Mouse (Mus musculus) layer of hippocampus, postnatal 14 days (tissue): ENCODE measurements around the gene Ces1c. TPM values are rescaled to one million over a fixed set of nuclear protein-coding genes. Genes with fewer than 3 reads are reported as not detected.

ENCODE experiments used
- total RNA-seq, 2 experiments: library from RNA; stranded (reverse); gene quantifications; 2 replicates each; pipeline ENCODE4 v1.2.3; 2021

Ces1c gene
- total RNA-seq, 2 experiments from 2014 or later = not detected

Other genes starting within 250 kb of the Ces1c start
- gene Capns2, start 229.9 kb downstream of the Ces1c start, total RNA-seq = 1 to 10 TPM; 1.1 to 1.4 TPM
- under 1 TPM; 0.16 to 0.24 TPM for gene Slc6a2, start 171.2 kb downstream of the Ces1c start, total RNA-seq
- not detected for gene Ces1a, start 83.1 kb downstream of the Ces1c start, total RNA-seq
- gene Ces1b, start 51.3 kb downstream of the Ces1c start, total RNA-seq = not detected
- not detected for gene Ces1d, start 66.6 kb upstream of the Ces1c start, total RNA-seq
- gene Ces1e, start 98.3 kb upstream of the Ces1c start, total RNA-seq = not detected
- gene Ces1f, start 148.5 kb upstream of the Ces1c start, total RNA-seq = not detected
- not detected for gene Ces1g, start 206.0 kb upstream of the Ces1c start, total RNA-seq
- gene Ces1h, start 248.4 kb upstream of the Ces1c start, total RNA-seq = not detected